Mouse (Mus musculus) layer of hippocampus, postnatal 36 days (tissue): ENCODE results near the gene Mmp11. TPM values are rescaled to one million over a fixed set of nuclear protein-coding genes. Genes with fewer than 3 reads are reported as not detected.

Experiments
- DNase-seq, 2 experiments: peaks; one replicate each; pipeline ENCODE4 v3.0.0; 2022
- total RNA-seq, 2 experiments: library from RNA; stranded (reverse); gene quantifications; 2 replicates each; pipeline ENCODE4 v1.2.3; 2021

The Mmp11 gene
- under 1 TPM; 0.81 to 0.95 TPM for total RNA-seq

DNA sequence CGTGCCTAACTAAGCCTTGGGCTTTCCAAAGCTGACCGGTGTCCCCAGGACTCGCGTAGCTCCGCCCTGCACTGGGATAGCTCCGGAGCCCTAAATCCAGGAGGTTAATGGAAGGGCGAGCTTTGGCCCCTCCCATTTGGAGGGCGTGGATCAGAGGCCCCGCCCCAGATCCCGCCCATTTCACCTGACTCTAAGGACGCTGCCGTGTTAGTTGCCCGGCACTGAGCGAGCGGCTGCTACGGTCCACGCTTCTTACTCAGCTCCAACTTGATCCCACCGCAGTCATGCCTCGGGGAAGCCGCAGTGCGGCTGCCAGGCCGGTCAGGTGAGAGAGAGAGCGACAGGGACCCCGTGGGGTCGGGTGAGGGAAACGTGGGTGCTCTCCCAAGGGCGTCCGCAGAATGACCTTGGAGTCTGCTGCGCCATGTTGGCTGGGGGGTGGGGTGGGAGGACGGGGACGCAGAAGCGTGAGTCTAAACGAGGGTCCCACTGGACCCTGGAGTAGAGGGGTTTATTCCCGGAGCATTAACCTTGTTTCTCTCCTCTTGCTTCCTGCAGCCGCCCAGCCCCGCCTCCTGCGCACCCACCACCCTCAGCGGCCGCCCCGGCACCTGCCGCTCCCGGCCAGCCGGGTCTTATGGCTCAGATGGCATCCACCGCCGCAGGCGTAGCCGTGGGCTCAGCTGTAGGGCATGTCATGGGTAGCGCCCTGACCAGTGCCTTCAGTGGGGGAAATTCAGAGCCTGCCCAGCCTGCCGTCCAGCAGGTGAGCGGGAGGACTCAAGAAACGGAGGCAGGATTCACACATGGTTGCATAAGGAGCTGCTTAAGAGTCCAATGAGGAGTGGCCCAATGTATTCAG is at the start of gene Mmp11:
Gene Mmp11 (minus strand): TSS at position 817 of the 862 bp plus-strand sequence.
- peak; percentile 69 to 71 for DNase-seq

DNA sequence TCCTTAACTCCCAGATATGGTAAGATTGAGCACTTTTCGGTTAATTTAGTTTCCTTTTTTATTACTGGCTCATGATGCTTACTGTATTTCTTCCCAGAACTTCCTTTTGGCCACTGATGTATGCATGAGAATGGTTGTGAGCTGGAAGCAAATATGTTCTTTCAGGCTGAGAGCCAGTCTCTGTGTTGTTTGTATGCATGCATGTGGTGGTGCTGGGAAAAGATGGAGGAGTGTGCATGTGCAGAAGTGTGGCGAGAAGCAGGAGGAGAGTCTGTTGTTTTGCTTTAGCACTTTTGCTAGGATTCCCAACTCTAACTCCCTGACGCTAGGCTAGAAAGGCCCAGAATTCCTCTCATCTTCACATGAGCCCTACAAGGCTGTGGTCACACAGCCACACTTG is 43.1 kb upstream of the Mmp11 start:
- DNase-seq, result no peak

DNA sequence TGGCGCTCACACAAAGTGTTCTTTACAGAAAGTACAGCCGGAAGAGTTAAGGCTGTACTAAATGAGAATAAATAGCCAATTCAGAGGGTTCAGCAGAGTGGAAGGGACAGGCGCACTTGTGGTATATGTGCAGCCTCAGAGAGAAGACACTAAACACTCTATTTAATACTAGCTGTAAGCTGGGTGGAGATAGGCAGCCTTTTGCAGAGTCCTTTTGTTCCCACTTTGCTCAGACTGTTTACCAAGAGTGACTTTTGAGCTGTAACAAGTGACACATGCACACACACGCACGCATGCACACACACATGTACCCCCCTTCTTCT is 42.5 kb upstream of the Mmp11 start:
- DNase-seq, result no peak

DNA sequence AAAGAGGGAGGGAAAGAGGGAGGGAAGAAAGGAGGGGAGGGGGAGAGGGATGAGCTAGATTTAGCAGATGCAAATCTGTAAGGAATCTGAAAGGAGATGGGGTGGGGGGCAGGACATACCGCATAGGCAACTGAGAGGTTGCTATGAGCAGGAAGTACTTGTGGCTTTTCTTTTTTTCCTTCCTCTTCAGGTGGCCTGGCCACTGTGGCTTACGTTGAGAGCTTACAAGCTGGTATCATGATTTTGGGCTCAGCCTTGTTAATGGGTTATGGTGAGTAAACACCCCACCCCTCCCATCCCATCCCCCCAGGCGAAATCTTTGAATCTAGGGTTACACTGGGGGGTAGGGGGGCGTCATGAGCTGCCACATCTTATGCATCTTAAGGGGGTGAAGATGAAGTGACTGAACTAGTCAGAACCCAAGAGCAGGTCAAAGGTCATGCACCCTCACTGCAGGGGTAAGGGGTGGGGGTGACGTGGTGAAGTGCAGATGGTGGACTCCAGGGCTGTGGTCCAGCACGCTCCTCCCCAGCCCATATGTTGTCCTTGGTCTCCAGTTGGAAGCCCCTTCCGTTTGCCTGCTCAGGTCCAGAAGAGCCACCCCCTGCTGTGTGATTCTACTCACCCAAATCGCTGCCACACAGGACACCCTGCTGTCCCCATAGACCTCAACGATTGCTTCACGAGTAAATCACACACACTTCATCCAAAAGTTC is 42.0 kb upstream of the Mmp11 start:
- DNase-seq, result no peak

DNA sequence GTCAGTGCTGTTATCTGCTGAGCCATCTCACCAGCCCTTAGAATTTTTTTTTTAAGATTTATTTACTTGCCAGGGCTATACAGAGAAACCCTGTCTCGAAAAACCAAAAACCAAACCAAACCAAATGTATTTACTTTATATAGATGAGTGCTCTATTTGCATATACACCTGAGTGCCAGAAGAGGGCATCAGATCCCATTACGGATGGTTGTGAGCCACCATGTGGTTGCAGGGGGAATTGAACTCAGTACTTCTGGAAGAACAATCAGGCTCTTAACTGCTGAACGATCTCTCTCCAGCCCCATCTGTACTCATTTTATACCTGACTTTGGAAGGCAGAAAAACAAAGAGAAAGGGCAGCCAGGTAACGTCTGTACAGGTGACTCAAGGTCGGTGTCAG is 38.9 kb upstream of the Mmp11 start:
- no peak for DNase-seq

DNA sequence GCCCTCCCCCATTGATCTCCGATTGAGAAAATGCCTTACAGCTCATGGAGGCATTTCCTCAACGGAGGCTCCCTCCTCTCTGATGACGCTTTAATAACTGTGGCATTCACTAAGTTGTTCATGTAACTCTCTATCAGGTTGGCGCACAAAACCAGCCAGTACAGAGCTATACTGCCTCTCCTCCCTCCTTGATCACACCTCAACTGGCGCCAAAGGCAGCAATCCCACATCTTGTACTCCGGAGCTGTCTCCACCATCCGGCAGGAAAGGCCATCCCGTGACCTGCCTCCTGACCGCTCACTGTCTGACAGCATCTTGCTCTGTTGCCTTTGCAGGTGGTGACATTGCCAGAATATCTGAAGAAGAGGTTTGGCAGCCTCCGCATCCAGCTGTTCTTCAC is 37.5 kb upstream of the Mmp11 start:
- DNase-seq, result no peak

DNA sequence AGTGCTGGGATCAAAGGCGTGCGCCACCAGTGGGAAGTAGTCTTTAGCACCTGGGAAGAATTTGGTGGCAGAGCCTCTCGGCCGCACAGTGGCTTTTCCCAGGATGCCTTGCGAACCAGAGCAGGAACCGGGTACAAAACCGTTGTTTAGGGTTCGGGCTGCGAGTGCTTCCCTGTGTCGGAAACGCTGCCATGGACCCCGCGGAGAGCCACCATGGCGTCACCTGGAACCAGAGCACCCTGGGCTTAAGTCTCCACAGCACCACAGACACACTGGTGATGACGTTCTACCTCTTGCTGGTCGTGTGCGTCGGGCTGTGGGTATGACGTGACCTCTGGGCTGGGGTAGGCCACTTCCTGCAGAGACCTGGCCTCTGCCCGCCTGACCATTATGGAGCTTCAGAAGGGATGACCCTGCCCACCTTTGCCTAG is 18.1 kb upstream of the Mmp11 start, which contains the start of gene Gm5134:
Gene Gm5134 (plus strand): TSS at position 134 of the 431 bp plus-strand sequence.
- DNase-seq, result no peak

DNA sequence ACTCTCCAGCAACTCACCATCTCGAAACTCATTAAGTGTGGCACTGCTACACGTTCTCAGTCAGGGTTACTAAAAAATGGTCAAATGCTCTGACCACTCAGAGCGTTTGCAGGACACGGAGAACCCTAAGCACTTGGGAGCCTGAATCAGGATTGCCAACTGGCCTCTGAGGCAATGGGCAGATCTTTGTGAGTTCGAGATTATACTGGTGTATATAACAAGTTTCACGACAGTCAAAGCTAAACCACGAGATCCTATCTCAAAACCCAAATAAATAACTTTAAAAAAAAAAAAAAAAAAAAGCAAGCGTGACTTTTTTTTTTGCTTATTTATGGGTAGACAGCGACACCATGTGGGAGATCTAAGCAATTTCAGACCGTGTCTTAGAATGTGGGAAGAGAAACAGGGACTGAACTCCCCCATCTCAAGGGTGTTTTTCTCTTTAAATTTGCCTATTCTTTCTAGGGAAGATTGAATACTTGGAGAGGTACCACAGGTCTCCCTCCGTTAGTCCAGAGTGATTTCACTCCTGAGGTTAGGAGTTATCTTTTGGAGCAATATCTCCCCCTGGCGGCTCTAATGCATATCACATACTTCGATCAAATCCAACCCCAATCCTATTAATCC is 15.2 kb upstream of the Mmp11 start:
- no peak for DNase-seq

DNA sequence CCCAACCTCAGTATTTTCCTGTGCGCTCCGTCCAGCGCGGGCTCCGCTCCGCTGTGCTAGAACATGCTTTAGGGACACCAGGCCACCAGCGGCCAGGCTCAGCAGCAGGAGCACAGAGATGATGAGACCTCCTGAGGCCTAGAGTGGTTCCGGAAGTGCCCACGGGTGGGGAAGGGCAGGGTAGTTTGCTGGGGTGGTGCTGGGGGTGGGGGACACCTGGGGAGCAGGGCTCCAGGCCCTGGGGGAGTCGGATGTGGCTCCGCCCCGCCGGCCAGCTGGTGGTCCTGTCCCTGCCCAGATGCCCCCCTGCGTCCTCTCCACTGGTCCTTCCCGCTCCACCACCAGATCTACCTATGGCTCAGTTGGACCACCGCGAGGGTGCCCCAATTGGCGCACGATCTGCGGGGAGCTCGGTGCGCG is 14.5 kb upstream of the Mmp11 start:
- no peak for DNase-seq

DNA sequence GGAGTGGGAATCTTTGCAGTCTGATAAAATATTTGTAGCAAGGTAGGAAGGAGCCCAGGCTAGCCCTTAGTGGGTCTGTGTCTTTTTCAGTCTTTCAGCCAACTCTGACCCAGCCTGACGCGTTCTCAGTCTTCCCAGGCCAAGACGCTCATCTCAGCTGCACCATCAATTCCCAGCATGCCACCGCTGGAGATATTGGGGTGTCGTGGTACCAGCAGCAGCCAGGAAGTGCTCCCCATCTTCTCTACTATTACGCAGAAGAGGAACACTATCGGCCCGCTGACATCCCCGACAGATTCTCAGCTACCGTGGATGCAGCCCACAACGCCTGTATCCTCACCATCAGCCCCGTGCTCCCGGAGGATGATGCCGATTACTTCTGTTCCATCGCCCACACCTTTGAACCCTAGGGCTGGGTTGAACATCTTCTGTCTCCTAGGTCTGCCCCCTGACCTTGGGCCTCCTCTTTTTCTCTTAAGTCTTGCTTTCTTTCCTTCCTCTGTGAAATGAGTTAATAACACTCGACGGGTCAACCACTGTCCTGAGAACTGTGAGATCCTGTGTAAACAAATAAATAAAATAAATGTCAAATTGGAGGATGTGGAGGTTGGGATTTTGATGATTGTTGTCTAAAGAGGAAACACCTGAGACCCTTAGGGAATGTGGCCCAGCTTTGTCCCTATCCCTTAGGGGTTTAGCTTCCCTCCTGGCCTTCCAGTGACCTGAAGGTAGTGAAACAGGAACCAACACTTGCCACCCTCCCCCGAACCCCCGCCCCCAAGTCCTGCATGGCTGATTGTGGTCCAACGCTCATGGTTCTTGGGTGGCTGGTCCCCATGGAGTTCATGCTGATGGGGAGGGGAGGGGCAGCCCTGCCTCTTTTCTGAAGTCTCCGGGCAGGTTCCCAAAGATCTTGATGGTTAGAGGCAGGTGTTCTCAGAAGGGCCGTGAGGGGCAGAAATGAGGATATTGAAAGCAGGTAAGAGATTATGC is 13.1 kb upstream of the Mmp11 start:
- DNase-seq, result no peak

DNA sequence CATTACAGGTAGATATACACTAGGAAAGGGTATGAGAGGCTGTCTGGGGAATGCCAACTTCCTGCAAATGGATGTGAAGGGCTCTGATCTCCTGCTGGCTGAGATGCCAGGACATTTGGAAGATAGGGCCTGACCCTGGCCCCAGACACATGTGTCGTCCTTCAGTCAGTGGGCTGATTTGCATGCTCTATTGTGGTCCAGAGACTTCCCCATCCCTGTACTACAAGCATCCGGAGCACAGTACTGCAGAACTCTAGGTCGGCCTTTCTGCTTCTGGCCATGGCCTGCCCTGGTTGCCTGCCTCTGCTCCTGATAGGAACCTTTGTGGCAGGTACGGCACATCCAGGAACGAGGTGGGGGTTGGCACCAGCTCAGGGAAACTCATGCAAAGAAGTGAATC is 11.8 kb upstream of the Mmp11 start:
- DNase-seq, result no peak

DNA sequence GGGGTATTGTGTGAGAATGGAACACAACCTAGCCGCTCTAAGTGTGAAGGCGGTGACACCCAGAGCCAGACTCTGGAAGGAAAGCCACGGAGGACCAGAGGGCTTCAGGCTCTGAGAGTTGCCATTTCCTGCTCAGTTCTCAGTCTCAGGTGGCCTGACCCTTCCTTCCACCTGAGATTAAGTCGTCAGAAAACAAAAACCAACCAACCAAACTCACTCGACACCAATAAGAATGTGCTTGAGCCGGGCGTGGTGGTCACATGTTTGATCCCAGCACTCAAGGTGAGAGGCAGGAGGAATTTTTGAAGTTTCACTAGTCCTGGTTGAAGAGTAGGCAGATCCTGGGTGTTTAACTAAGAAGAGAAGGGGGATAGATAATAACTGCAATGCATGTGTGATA is 9.6 kb upstream of the Mmp11 start:
- no peak for DNase-seq

DNA sequence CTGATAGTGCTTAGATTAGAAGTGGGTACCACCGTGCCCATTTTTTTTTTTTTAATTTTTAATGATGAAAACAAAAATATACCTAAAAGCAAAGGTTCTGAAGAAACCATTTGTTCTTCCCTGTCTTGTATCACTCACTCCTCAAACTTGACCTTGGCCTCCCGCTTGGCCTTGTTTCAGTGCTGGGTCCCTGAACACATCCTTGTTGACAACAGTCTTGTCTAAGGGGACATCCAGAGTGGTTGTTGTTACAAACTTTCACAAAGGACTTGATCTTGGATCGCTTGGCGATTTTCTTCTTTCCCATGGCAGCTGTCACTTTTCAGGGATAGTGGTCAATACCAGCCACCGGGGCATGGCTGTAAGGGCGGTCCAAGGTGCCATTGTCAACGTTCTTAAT is 8.9 kb upstream of the Mmp11 start:
- DNase-seq, result no peak

DNA sequence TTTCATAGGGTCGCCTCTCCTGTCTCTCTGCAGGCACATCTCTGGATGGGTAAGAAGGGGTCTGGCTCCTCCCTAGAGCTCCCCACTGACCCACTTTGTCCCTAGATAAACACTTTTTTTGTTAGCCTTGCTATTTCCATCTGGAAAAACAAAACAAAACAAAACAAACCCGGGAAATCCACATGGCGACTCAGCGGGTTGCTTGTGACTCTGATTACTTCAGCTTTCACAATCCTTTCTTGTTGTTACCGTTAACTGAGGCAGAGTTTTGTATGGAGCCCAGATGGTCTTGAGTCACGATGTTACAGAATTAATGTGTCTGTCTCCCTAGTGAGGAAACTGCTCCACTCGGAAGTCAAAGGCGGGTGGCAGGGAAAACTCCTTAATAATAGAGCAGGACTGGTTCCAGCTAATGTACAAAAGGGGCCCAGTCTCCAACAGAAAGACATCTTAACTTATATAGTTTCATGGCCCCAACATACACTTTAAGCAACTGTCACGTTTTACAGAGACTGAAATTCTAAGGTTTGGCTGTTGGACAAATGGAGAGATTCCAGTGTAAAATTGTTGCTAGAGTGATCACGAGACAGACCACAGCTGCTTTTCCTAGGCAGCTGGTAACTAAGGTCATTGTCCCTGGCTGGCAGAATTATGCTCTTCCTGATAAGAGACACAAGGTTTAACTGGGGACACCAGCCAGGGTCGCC is 7.9 kb upstream of the Mmp11 start:
- DNase-seq, result no peak

DNA sequence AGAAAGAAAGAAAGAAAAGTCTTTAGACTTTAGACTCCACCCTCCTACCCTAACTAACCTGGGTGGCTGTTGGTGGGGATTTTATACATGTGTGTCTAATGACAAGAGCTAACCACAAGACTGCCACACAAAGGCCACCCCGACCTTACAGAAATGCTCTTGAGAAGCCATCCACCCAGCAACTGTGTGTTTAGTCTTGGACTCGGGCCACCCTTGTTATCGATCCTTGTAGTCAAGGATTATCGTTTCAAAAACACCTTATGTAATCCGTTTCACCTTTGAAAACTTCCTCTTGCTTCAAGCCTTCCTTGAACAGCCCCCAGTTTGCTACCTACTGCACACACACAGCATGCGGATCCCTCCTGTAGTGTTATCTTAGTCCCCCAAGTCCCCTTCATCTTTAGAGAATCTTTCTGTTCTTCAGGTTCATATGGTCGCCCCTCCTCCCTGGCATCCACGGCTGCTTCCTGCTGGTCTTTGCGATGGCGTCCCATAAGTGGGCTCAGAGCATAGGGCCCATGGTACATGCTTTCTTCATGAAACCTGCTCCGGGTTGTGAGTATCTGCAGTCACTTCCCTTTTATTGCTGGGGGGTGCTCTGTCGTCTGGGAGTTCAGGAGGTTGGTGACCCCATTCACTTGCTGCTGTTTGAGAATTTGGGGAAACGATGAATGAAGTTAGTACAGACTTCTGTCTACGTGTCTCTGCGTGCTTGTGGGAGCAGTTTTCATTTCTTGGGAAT is 6.6 kb upstream of the Mmp11 start, which contains the start of gene Vpreb3:
Gene Vpreb3 (plus strand): TSS at position 322 of the 742 bp plus-strand sequence.
- no peak for DNase-seq

DNA sequence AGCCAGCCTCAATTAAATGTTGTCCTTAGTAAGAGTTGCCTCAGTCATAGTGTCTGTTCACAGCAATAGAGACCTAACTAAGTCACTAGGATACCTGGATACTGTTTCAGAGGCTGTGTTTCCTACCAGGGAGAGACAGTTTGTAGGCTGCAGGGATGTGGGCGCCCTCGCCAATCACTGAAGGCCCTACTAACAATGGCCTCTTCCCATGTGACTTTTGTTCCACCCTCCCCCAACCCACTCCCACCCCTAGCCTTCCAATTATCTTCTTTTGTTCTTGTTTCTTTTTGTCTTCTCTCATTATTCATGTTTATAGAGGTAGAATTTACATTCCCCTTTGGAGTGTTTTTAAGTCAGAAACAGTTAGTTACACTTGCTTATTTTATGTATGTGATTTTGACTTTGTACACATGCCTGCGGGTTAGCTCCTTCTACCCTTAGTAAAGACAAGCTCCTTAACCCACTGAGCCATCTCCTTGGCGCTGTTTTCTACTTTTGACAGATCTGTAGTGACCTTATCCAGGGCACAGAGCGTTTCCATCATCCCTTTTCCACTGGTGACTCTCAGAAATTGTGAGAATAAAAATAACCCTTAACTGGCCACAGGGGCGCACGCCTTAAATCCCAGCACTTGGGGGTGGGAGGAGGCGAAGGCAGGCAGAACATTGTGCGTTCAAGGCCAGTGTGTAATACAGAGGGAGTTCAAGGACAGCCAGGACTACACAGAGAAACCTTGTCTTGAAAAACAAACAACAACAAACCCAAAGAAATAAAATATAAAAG is 4.9 kb upstream of the Mmp11 start:
- DNase-seq, result no peak

DNA sequence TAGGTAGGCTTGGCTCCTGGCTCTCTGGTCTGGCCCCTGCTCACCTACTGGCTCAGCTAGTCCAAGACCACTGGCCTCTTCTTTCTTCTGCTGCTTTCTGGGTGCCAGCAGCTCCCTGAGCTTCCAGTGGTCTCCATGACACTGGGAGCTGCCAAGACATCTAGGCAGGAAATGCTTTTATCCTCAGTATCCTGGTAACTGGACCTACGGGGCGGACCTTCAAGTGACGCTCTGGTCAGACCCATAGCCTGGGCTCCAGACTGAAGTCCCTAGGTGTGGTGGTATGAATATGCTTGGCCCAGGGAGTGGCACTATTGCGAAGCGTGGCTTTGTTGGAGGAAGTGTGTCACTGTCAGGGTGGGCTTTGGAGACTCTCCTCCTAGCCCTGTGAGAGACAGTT is 4.2 kb upstream of the Mmp11 start, which contains the start of gene Gm867:
Gene Gm867 (minus strand): TSS at position 153 of the 400 bp plus-strand sequence.
- no peak for DNase-seq

DNA sequence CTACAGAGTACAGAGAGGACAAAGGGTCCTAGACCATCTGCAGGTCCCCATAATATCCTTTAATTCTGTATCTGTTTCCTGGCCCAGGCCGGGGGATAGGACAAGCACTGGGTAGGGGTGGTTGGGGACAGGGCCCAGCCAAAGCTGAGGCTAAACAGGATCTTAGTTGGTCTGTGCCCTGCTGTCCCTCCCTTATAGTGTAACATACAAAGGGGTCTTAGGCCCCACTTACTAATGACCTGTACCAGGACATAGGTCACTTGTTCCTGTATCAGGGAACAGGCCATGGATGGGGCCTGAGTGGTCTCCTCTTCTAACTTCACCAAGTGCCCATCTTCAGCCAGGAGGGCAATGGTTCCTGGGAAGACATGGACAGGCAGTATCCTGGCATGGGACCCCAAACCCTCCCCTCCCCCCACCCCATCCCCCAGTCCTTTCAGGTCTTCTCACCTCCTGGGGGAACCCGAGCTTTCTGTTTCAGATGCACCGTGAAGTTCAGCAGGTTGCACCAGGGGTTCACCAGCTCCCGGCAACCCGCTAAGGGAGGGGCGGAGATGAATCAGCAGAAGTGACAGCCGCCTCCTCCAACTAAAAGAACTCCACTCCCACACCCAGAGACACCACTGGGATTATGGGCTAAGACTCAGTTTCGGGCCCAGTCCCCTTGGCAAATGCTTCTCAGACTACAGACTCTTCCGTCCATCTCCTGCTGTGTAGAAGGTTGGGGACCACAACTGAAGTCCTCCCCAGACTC is 3.4 kb upstream of the Mmp11 start:
- no peak for DNase-seq
